Mouse (Mus musculus): Measurements from ENCODE around the gene Efl1.
"Not testable (repeated sequence)": the region's sequence is repeated elsewhere in the genome, so short reads cannot be mapped to it uniquely, and the experiment has no call there.

Efl1 gene

DNA sequence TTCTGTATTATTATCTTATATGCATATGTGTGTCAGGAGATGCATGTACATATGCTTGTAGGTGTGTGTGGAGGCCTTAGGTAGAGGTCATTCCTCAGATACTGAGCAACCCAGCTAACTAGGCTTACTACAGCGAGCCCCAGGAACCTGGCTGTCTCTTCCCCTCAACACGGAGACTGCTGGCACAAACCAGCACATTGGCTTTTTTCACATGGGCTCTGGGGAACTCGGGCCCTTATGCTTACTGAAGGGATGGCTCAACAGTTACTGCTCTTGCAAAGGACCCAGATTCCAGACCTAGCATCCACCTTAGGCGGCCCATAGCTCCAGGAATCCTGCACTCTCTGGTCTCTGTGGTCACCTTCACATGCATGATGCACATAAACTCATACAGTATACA lies 110.7 kb downstream of the Efl1 start:
- no peak for DNase-seq (ENCODE audit: low spot score)

DNA sequence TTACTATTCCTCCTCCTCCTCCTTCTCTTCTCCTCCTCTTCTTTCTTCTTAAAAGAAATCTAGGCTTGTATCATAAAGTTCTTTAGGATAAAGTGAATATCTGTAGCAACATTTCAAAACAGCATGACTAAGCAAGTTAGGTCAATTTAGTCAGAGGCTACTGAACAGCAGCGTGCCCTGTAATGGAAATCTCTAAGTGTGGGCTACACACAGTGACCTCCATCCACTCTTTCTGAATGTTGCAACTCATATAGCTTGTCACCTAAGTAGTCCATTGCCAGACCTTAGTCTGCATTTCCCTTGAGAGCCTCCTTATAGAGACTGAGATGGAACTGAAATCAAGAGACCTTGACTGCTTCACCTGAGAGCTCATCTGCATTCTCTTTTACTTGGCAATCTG lies 116.5 kb downstream of the Efl1 start:
- no peak for DNase-seq (ENCODE audit: low spot score)

DNA sequence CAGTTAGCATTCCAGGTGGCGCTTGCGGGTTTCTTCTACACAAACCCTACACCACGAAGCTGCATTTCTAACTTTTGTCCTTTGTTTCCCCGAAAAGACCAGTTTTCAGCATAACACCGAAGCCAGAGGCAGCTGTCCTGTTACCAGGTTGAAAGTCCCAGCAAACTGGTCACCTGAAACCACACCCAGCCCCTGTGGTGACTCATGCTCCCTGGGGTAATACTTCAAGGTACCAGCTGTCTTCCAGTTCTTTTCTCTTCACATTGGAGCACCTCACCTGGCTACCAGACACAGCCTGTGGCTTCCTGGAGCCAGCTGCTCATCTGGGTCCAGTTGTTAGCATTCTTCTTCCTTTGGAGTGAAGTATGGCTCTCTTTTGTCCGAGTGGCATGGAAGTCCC lies 118.2 kb downstream of the Efl1 start:
- DNase-seq (ENCODE audit: low spot score), result no peak

DNA sequence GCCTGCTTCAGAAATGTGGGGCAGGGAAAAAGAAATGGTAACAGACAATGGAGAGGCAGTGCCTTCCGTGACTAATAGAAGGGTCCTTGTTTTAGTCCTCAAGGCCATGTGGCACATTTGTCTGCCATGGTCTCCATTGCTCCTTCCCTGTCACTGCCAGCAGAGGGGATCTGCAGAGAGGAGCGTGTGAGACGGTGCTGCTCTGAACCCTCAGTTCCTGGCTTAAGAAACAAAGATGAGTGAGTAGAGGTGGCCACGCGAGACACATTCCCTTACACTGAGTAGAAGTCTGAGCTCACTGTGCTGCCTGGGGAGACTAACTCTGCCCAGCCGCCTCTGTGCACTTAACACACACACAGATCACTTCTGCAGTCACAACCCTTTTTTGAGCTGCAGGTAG lies 121.8 kb downstream of the Efl1 start:
- DNase-seq (ENCODE audit: low spot score), result no peak

DNA sequence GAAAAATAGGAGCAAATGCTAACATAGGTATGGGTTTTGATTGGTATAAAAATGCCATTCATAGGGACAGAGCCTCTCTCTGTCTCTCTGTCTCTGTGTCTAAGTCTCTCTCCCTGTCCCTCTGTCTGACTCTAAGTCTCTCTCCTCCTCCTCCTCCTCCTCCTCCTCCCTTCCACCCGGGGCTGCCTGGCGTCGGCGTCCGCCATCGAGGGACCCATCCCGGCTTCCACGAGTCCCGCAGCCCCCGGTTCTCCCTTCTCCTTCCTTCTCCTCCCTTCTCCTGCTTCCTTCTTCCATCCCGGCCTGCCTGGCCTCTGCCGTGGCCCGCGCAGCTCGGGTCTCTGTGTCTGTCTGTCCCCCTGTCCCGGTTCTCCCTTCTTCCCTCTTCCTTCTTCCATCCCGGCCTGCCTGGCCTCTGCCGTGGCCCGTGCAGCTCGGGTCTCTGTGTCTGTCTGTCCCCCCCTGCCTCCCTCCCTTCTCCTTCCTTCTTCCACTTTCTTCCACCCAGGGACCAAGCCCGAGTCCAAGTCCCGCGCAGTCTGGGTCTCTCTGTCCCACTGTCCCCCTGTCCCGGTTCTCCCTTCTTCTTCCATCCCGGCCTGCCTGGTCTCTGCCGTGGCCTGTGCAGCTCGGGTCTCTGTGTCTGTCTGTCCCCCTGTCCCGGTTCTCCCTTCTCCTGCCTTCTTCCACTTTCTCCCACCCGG lies 122.7 kb downstream of the Efl1 start:
- DNase-seq (ENCODE audit: low spot score), result peak; percentile 41

DNA sequence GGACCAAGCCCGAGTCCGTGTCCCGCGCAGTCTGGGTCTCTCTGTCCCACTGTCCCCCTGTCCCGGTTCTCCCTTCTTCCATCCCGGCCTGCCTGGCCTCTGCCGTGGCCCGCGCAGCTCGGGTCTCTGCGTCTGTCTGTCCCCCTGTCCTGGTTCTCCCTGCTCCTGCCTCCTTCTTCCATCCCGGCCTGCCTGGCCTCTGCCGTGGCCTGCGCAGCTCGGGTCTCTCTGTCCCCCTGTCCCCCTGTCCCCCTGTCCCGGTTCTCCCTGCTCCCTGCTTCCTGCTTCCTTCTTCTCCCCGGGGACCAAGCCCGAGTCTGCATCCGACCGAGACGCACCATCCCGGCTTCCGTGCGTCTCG lies 123.2 kb downstream of the Efl1 start:
- DNase-seq (ENCODE audit: low spot score), result not testable (repeated sequence)

DNA sequence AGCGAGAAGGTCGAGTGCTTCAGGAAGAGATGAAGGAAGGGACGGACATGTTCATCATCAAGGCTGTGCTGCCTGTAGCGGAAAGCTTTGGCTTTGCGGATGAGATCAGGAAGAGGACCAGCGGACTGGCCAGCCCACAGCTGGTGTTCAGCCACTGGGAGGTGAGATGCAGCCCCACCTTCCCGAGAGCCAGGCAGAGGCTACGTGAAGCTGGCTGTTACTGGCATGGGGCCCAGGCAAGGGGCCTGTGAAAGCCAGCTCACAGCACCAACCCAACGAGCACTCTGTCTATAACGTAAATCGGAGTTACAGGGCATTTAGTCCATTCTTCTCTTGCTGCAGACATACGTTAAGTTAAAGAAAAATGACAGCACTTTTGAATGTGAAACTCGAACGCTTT lies 124.1 kb downstream of the Efl1 start:
- no peak for DNase-seq (ENCODE audit: low spot score)

DNA sequence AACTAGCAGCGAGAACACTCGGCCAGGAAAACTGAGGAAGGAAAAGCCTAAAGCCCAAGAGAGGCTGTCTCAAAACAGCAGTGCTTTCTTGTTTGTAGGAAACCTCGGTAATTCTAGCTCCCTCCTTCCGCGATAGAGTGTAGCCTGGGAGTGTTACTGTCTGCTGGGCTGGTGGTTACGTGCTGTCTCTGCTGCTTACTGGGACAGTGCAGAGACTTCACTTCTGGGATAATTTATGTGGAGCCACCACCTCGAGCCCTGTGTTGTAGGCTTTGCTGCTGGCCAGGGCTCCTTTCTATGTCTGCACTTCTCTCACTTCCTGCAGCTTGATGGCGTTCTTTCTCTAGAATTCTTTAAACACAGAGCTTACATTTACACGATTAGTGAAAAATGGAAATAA lies 124.7 kb downstream of the Efl1 start:
- no peak for DNase-seq (ENCODE audit: low spot score)

DNA sequence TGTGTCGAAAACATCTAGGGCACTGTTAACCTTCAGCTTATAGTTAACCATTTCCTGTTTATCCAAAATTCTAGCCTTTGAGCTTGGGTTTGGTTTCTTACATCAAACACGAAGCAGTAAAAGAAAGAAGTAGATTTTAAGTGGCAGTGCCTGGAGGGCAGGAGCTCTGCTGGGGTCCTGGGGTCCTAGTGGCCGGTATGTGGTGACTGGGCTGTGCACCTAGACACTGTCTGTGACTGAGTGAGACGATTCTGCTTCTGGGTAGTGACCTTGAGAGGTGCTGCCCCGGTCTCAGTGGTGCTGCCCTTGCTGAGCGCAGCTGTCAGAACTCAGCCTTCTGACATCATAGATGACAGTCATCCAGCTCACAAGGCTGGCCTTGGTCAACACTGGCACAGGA lies 125.5 kb downstream of the Efl1 start:
- DNase-seq (ENCODE audit: low spot score), result no peak

DNA sequence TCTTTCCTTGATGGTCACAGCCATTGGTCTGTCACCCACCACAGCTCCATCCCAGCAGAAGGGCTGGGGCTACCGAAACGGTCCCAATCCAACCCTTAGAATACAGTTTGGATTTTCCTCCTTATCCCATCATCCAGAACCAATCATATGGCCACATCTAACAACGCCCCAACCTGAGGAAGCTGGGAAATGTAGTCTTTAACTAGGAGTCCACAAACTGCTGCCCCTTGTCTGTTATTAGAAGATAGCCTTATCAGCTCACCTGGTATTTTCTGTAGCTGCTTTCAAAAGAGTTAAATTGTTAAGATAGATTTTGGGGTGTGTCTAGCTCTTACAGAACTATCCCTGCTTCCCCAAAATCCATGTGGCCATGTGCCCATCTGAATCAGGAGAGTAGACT lies 126.7 kb downstream of the Efl1 start:
- DNase-seq (ENCODE audit: low spot score), result no peak

DNA sequence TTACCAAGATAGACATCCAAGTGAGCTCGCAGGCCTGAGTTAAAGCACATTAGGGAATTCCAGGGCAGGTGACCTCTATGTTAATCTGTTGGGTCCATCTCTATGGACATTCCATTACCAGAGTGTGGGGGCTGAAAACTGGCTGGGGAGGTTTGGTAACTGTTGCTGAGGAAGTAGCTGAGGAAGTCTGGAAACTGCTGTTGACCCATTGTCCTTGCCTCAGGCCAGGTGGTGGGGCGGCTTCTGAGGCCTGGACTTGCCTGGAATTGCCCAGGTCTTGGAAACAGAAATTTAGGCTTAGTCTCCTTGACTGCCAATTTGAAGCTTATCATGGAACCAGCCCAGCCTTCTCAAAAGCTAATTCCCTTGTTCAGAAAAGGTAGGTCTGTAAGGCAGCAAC lies 134.7 kb downstream of the Efl1 start:
- no peak for DNase-seq (ENCODE audit: low spot score)

DNA sequence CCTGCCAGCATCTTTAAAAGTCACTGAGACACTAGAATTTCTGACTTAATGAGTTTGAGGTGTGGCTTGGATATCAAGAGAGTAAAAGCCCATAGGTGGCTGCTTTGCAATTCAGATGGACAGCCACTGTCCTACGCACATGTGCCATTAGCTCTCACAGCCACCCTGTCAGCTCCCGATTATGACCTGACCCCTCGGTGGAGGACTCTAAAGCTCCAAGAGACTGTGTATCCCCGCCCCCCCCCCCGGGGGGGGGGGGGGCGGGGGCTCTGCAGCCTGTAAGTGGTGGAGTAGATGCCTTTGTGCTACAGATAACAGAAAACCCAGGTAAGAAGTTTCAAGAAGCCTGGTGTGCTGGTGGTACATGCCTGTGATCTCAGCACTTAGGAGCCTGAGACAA lies 135.3 kb downstream of the Efl1 start:
- no peak for DNase-seq (ENCODE audit: low spot score)

DNA sequence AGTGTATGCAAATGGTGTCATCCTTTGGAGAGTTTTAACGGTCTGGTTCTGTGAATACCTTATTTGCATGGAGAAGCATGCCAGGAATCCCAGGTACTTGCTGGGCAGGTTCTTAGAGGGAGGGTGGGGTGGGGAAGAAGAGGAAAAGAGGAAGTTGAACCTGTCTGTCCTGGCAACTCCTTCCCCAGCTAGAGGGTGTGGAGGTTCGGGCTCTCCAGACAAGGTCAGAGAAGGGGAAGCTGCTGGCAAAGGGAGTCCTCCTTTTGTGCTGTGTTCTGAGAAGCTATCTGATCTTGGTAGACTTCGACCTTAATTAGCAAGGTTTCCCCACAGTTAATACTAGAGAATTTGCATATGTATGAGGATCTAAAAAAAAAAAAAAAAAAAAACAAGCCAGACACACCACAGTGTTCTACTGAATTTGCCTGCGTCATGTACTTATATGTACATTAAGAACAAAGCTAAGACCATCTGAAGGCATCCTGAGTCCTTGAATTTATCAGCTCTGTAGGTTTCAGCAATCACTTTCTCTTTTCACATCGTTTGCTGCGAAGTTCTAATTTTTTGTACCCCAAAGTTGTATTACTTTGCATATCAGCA lies 137.0 kb downstream of the Efl1 start:
- DNase-seq (ENCODE audit: low spot score), result no peak

DNA sequence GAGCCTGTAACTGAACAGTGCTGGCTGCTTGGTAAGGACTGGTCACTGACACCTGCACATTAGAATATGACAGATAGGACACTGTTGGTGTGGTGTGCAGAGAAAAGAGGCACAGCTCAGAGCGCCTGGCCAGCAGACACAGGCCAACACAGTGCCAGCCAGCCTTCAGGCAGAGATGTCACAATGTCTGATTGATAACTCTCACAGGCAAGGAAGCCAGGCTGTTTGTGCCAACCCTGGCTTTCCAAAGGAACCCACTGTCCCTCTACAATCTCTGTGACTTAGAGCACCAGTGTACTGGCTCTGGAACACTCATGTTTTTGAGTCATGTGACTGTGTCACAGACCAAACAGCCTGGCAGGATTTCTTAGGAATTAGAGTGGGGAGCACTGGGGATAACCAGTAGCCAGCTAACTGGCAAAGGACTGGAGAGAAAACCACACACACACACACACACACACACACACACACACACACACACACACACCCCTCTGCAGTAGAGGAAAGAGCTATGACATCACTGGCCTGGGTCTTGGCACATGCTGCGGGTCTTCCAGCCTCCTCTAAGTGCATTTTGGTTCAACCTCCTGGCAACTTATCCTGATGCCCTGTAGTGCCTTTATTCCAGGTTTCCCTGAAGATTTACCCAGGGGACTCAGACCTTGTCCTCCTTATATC lies 137.7 kb downstream of the Efl1 start:
- DNase-seq (ENCODE audit: low spot score), result no peak

DNA sequence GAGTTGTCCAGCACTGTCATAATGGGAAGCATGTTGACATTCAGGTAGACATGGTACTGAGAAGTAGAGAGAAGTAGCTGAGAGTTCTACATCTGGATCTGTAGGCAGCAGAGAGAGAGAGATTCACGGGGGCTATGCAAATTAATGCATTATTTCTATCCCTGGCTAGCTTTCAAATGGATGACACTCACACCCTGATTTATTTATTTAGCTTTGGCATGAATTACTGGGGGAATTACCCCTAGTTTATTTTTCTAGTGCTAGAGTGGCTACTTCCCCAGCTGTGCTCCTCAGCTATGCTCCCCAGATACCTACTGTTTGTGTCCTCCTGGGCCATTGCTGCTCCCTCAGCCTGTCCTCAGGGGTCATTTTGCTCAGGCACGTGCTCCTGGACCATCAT lies 144.2 kb downstream of the Efl1 start:
- no peak for DNase-seq (ENCODE audit: low spot score)

DNA sequence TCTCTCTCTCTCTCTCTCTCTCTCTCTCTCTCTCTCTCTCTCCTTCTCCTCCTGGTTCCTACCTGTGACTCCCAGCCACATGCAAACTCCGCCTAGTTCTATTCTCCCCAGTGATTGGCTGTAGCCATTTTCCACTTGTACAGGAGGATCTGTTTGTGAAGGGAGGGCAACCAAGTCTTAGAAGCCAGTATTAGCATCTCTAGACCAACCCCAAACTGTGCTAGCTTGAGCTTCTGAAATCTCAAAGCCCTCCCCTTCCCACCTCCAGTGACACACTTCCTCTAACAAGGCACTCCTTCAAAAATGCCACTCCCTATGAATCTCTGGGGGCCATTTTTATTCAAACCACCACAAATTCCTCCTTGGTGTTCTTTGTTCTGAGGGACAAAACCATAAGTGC lies 144.7 kb downstream of the Efl1 start:
- DNase-seq (ENCODE audit: low spot score), result no peak

DNA sequence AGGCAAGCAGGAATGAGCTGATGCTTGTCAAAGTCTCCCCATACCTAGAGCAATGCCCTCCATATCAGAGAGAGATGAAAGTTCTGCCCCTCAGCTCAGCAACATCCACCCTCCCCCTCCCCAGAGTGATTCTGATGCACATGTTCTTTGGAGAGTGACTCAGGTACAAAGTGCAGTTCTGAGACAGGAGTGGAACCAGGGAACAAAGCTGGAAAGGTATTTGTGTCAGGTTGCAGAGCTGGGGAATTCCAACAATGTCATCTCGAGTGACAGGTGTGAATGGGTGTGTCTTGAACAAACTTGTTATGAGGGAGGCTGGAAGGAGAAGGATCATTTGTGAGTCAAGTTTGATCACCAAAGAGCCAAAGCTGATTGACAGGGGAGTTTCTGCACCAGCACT lies 146.1 kb downstream of the Efl1 start:
- no peak for DNase-seq (ENCODE audit: low spot score)

DNA sequence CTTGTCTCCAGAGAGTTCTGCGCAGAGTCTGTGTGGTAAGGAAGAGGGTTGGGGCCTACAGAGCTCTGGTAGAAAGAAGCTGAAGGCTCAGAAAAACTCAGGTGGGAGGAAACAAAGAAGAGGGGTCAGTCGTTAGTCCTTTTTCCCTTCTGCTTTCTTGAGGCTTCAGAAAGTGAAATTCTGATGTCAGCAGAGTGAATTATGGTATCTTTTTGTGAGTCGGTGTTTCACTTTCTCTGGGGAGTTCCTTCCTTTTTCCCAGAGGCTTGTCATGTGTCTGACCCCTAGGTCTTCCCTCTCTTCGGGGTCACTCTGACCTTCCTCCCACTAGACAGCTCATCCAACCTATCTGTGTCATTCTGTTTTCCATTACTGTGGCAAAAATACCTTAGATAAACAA lies 153.8 kb downstream of the Efl1 start:
- no peak for DNase-seq (ENCODE audit: low spot score)

DNA sequence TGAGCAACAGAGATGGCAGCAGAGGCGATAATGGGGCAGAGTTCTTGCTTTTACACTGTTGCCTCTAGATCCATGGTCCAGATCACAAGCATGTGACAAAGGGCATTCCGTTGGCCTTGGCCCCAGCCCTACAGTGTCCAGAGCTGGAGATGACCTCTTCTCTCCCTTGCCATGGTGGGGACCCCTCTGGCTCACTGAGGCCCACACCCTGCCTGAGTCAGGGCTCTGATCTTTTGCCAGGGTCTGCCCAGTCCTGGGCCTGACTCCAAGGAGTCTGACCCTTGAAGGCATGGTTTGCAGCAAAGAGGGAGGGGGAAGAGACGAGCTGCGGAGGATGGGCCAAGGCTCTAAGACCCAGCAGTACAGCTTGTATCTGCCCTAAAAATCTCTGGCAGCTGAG lies 159.8 kb downstream of the Efl1 start:
- no peak for DNase-seq (ENCODE audit: low spot score)

DNA sequence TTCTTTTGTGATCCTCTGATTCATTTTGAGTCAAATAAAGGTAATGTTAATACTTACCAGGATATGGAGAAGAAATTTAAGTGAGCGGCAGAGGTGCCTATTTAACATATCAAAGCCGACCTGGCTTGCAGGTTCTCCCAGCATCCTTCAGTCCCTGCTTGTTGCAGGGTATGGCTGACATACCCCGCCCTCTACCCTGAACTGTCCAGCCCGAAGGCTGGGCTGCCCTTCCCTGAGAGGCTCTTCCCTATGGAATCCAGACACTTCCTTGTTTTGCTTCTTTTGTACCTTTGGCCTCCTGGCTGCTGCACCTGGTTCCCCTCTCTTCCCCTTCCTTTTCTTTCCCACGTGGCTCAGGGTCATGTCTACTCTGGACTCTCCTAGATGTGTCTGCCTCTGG lies 160.7 kb downstream of the Efl1 start:
- DNase-seq (ENCODE audit: low spot score), result no peak

DNA sequence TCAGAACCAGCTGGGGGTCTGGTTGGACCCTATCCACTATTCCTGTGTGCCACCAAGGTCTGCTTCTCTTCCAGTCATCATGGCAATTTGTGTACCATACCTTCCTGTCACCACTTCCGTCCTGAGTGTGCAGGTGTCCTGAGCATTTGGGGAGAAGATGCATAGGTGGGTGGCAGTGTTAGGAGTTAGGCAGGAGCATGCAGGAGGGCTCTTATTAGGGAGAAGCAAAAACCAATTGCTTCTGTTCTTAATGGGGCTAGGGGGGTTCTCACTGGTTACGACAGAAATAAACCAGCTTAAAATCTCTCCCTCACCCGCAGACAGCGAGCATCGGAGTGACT lies 162.4 kb downstream of the Efl1 start:
- DNase-seq (ENCODE audit: low spot score), result no peak

DNA sequence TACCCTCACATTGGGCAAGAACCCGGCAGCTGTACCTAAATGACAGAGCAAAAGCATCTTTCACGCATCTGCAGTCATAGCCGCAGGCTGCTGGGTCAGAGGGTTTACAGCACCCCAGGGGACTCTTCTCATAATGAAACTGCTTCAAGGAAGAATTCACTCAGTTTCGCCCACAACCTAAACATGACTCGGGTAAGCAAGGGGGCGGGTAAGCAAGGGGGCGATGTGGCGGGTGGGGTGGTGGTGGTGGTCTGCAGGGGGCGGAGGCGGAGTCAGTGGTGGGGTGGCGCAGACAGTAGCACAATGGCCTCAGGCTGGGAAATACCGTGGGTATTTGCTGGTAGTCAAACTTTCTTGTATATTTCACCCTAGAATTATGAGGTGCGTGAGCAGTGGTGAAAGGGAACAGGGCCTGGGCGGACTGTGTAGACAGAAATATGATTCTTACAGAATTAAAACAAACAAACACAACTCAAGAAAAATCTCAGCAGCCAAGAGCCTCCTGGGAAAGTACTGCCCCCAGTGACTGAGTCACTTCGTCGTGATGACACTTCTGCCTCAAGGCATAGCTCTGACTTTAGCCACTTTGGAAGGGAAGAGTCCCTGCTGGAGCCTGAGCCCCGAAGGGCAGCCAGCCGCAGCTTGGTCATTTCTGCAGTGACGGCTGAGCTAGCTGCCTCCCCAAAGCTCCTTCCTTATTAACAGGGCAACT lies 162.9 kb downstream of the Efl1 start:
- no peak for DNase-seq (ENCODE audit: low spot score)

Data from c-Kit-positive CD71-positive TER-119-positive erythroid progenitor cells, embryonic 14.5 days (primary cell).